Mouse (Mus musculus): ENCODE measurements at regions not wholly inside any gene's neighbourhood (a gene's known extent, or its start where the extent isn't known, plus 50 kb on each side); places are given as distances from the start of the nearest gene placed in this dataset.

GRCm38 (mm10) chr10:70774159-70774558 is 118.4 kb upstream of the Phyhipl start:
- TF ChIP-seq CTCF (IDR thresholded peaks at IDR 0.05; ENCODE audit: borderline replicate concordance, insufficient read depth, low read depth, low read length) (no peak), POLR2A (IDR thresholded peaks at IDR 0.05; ENCODE audit: borderline replicate concordance, insufficient read depth, low read length) (no peak)

Measured in cerebellum, adult 2 months (tissue).